Mouse (Mus musculus) cerebellum, postnatal 25 days (tissue): Measurements from ENCODE around the gene Glt1d1.

Experiments
- DNase-seq, 2 experiments: peaks; one replicate each; pipeline ENCODE4 v3.0.0; 2021; ENCODE audit warnings: mixed read lengths in 2 of 2

Gene Glt1d1

DNA sequence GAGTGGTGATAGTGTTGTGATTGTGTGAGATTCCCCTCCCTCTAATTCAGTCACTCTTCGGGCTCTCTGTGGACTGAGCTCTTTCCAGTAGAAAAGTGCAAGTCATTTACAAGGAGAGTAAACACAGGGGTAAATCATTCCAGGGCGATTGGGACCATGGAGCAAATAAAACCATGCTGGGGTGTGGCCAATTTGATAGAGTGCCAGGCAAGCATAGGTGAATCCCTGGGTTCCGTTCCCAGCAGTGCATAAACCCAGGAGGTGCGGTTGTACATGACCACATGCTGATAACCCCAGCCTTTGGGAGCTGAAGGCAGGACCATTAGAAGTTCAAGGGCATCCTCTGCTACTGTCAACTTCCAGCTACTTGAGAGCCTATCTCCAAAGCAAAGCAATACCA lies 1.1 kb downstream of the Glt1d1 start:
- DNase-seq: no peak

DNA sequence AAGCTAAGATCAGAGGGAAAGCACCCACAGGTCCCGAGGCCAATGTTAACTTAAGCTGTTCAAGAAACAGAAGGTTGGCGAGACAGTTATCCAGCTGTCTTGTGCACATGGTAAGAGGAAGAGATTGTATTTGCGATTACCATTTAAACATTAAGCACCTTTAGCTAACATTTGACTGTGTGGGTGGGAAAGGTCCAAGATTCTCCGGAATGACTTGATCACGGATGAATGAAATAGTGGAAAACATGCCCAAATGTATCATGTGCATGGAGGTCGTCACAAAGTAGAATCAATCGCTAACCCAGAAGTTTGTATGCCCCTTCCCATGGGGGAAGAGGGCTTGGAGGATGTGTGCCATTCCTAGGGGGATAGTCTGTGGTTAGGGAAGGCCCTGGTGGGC lies 1.6 kb downstream of the Glt1d1 start:
- no peak for DNase-seq

DNA sequence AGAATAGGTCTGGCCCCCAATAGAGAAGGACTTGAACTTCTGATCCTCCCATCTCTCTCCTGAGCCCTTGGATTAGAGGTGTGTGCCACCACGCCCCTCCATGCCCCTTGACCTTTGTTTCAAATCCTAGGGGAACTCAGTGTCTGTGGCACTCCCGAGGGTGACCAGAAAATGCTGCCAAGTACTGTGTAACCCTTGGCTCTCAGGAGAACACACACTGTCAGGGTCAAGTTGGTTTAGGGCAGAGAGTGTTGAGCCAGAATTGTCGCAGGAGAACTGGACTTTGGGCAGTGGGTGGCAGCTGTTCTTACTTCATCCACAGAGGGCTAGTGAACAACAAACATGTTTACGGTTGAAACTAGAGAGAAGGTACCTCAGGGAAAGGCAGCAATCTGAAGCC lies 5.6 kb downstream of the Glt1d1 start:
- DNase-seq: no peak

DNA sequence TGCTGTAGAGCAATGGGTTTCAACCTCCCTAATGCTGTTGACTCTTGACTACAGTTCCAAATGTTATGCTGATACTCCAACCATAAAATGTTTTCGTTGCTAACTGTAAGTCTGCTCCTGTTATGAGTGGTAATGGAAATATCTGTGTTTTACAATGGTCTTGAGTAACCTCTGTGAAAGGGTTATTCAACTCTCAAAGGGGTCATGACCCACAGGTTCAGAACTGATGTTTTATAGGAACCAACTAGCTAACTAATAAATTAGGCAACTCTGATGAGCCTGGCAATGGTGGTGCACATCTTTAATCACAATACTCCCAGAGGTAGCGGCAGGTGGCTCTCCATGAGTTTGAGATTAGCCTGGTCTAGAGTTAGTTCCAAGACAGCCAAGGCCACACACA lies 6.1 kb downstream of the Glt1d1 start:
- no peak for DNase-seq

DNA sequence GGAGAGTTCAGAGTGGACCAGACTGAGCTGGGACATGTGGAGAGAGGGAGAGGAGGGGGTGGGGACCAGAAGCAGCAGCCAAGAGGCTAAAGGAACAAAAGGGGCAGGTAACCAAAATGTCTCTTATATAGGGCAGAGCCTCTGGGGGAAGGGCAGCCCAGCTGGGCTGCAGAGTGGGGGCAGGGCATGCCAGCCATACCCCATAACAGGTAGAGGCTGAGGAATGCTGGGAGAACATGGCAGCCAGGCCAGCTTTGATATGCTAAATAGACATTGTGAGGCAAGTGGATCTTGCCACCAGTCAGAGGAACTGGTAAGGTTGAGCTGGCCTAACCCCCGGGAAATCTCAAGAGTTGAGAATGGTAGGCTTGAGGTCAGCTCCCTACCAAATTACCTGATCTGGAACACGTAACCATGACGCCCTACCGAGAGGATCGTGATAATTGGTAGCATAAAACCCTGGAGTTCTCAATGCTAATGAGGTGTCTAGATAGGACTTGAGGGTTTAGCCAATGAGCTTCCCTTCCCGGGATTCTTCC lies 7.1 kb downstream of the Glt1d1 start:
- no peak for DNase-seq

DNA sequence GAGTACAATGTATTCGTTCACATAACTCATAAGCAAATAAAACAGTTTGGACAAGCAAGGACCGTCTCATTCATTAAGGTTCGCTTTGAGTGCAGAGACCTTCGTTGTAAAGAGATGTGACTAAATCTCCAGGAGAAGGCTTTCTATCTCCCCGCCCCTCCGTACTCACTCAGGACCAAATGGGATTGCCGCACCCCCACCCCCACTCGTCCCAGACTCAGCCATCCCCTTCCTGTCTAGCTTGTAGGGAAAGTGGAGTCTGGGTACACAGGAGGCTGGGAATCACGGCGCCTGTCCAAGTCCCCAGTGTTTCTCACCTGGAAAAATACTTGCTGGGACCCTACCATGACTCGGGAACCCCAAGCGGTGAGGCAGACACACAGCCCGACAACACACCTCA lies 7.6 kb downstream of the Glt1d1 start:
- no peak for DNase-seq

DNA sequence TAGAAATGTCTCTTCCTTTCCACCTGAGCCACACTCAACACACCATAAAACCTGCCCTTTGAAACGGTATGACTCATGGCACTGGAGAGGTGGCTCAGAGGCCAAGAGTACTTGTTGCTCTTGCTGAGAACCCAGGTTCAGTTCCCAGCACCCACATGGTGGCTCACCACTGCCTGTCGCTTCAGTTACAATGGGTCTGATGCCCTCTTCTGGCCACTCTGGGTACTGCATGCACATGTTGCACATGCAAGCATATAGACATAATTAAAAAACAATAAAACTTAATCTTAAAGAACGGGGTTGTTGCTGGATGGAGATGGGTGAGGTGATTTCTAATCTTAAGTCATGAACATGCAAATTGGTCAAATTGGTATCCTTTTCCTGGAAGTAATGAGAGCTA lies 8.3 kb downstream of the Glt1d1 start:
- peak in 1 of 2 experiments; percentile 13 for DNase-seq

DNA sequence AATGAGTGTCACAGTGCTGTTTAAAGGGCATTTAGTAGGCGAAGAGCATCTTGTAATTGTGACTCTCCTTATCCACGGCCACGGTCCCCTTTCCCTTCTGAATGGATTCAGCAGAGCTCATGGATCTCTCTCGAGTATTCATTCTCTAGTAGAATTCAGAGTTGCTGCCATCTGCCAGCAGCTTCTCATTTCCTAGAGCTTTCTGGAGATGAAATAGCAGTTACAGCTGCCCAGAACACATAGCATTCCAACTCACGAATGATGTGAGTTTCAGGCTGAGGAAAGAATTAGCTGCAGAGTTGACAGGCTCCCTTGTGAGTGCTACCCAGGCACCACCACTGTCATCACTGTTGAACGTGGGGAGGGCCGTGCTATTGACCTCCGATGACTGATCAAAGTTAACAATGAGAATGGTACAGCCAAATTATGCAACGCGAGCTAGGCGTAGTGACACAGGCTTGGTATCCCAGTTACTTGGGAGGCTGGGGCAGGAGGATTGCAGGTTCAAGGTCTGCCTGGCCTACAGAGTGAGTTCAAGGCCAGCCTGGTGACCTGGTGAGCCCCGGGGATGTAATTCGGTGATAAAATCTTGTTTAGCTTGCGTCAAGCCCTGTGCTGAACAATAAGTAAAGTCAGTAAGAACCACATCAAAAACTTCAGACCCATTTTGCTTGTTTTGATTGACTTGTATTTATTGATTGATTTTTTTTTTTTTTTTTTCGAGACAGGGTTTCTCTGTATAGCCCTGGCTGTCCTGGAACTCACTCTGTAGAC lies 9.3 kb downstream of the Glt1d1 start:
- no peak for DNase-seq

DNA sequence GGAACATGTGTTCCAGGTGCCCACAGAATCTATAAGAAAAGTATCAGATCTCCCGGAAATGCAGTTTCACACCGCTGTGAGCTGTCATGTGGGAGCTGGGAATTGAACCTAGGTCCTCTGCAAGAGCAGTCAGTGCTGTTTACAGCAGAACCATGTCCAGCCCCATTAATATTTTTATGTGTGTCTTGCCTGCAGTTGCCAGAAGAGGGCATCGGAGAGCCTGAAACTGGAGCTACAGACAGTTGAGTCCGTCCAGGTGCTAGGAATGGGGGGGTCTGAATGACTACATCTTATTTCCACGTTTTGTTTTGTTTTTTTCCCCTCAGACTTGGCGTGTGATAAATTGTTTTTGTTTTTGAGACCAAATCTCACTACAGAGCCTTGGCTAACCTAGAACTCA lies 16.0 kb downstream of the Glt1d1 start:
- DNase-seq: peak; percentile 15 to 33

DNA sequence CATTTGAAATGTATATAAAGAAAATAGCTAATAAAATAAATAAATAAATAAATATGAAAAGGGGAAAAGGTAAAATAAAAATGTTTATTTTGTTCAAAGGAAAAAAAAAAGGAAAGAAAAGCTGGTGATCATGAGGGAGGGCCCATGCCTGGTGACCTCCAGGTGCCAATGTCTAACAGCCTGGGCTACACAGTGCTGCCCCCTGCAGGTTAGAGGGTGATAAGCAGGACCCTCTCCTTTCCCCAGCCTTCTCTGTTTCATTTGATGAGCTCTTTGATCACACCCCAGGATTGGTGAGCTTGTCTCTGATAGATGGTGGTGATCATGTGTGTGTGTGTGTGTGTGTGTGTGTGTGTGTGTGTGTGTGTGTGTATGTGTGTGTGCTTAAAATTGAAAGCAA lies 17.0 kb downstream of the Glt1d1 start:
- peak; percentile 14 to 45 for DNase-seq

DNA sequence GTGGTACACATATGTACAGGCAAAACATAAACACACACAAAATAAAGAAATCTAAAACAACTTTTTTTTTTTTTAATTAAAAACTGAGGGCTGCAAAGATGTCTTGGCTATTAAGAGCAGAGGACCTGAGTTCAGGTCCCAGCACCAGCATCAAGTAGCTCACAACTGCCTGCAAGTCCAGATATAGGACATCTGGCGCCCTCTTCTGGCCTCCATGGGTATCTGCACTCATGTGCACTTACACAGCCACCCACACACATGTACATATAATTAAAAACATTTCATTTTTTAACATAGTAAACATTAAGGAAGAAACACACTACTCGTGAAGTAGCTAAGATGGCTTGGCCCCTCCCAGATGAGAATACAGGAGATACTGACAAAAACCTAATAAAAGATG lies 26.2 kb downstream of the Glt1d1 start:
- DNase-seq: no peak

DNA sequence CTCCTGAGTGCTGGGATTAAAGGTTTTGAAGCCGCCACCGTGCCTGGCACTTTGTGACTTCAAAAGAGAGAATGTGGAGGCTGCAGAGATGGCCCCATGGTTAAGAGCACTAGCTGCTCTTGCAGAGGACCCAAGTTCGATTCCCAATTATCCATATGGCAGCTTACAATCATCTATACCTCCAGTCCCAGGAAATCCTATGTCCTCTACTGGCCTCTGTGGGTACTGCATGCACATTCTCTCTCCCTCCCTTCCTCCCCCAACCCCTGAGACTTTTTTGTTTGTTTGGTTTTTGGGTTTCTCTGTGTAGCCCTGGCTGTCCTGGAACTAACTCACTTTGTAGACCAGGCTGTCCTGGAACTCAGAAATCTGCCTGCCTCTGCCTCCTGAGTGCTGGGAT lies 27.2 kb downstream of the Glt1d1 start:
- no peak for DNase-seq

DNA sequence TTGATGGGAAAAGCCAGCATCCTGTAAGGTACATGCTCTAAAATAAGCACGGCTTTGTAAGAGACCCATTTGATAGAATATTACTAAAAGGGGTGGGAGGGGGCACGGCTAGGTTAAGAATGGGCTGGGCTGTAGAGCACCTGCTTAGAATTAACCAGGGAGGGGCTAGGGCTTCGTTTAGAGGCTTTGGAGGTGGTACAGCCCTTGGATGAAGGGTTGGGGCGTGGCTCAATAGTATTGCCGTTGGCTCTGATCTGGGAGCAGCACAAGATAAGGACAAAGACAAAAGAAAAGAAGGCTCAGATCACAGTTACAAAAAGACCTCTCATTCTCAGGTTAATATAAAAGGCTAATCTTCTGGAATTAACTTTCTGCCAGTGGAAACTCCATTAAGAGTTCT lies 28.2 kb downstream of the Glt1d1 start:
- no peak for DNase-seq

DNA sequence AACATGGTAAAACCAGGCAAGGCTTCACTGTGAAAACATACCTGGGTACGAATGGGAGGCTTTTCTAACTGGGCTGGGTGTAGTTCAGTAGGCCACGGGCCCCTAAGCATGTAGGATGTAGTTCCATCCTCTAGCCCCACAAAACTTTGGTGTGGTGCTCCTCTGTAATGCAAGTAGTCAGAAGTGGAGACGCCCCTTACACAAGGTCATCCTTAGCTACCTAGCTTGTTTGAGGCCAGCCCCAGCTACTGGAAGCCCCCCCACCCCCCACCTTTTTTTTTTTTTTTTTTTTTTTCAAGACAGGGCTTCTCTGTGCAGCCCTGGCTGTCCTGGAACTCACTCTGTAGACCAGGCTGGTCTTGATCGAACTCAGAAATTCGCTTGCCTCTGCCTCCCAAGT lies 28.9 kb downstream of the Glt1d1 start:
- no peak for DNase-seq

DNA sequence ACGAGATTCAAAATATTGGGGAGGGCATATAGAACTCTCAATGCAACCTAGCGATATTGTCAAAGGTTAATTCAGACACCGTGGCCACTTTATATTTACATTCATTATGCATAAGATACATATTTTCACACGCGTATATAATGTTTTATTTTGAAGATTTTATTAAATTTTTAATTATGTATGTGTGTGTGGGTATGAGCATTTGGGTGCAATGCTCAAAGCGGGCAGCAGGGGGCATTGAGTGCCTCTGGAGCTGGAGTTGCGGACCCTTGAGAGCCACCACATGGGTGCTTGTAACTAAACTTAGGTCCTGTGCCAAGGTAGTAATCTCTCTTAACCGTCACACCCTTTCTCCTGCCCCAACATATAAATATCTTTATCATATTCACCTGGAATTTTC lies 41.9 kb downstream of the Glt1d1 start:
- DNase-seq: no peak

DNA sequence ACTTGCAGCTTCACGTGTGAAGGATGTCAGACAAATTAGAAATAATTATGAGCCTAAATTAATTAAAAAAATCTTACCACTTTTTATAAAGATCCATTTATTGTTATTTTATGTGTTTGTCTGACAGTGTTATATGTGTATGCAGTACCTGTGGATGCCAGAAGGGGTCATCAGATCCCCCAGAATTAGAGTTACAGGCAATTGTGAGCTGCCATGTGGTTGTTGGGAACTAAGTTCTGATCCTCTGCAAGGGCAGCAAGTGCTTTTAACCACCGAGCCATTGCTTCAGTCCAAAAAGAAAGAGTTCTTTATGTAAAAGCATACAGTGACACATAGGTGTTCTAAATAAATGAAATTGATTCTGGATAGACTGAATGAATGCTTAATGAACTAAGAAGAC lies 45.5 kb downstream of the Glt1d1 start:
- no peak for DNase-seq

DNA sequence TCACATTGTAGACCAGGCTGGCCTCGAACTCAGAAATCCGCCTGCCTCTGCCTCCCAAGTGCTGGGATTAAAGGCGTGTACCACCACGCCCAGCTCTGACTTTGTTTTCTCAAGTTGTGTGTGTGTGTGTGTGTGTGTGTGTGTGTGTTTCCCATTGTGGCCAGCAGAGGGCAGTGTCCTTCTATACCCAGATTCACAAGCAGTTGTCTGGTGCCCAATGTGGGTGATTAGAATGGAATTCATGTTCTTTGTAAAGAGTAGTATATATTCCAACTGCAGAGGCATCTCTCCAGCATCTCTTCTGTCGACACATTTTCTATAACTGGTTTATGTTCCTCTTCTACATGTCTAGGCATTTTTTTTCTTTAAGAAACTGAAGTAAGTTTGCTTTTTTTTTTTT lies 46.4 kb downstream of the Glt1d1 start:
- DNase-seq: no peak

DNA sequence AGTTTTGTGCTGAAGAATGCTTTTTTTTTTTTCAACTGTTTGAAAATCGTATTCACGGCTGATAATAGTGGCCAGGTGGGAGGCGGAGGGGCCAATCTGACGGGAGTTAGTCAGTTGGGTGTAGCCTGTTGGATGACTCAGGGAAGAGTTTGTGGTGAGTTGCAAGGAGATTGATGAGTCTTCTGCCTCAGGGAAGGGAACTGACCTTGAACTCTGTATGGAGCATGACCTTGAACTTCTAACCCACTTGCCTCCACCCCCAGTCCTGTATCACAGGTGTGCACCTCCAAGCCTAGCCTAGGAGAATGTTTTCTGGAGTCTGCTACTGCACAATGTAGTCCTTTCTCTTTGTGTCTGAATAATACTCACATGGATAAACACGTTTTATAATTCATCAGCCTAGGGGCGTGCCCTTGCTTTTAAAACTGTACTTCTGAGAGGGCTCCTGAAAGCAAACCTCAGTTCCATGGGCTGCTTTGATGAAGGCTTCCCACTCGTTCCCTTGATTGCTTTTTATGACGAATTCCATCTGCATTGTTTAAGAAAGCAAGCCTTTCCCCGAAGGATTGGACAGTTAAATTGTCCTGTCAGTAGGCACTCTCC lies 56.6 kb downstream of the Glt1d1 start:
- DNase-seq: no peak

DNA sequence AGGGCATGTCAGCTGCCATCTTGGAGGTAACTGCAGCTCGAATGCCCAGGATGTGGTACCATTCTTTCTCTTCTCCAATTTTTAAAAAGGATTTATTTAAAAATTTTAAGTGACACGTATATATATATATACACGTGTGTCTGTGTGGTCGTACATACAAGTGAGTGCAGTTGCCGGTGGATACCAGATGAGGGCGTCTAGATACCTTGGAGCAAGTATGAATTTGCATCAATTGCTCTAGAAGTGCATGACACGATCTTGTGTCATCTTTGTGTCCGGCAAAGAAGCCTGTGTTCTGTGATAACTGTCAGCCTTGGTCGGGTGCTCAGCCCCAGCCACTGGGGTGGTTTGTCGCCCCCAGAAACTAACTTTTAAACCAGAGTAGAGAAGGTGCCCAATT lies 59.0 kb downstream of the Glt1d1 start:
- no peak for DNase-seq

DNA sequence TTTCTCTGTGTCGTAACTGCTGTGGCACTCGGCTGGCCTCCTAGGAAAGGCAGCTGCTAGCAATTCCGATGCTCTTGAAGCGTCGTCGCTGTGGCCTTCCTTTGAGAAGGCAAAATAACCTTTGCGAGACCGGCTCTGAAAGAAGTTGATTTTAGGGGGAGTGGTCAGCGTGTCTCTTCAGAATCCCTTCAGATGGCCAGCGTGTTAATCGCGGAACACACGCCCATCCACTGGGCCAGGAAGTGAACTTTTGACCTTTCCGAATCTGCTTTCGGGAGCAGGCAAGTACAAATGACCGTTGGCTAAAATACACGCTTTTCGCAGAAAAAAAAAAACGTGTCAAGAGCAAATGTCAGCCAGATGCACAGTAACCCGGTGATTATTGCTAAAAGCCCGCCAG lies 59.5 kb downstream of the Glt1d1 start:
- no peak for DNase-seq

DNA sequence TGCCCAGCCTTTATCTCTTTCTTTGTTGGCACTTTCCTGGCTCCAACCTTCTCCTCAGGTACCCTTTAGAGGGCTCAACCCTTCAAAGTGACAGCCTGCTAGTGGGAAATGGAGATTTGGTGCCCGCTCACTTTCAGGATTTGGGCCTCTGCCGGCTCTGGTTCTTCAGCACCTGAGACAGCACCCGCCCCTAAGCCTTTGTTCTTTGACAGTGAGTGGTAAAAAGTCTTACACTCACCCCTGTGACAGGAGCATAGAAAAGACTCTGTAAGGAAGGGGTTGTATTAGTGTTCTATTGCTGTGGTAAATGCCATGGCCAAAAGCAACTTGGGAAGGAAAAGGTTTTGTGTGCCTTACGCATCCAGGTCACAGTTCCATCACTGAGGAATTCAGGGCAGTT lies 63.8 kb downstream of the Glt1d1 start:
- no peak for DNase-seq

DNA sequence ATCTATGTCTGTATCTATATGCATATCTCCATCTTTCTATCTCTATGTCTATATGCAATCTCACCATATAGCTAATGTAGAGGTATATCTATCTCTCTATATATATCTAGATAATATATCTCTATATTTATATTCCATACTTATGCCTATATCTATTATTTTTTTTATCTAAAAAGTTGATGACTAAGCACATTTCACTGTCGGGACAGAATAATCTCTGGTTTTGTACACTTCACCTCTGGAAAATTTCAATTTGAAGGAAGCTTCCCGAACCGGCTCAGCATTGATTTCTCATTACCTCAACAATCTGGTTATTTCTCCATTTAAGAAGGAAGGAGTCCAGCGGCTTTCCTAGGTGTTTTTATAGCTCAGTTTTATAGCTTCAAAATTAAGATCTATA lies 64.5 kb downstream of the Glt1d1 start:
- no peak for DNase-seq

DNA sequence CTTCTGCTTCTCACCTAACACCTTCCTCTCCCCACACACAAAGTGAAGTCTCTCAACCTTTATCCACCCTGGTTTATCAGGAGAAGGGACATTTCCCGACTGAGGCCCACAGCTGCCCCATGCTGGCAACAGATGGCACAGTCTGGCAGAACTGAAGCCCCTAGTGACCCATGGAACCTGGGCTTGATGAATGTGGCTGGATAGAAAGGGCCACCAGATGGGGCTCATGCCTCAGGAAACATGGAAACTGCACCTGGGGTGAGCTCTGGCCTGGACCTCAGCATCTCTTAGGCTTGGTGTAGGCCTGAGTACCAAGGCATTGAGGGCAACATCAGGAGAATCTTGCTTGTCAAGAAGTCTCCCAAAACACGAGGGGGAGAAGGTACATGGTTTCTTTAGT lies 66.5 kb downstream of the Glt1d1 start:
- DNase-seq: peak; percentile 7 to 26

DNA sequence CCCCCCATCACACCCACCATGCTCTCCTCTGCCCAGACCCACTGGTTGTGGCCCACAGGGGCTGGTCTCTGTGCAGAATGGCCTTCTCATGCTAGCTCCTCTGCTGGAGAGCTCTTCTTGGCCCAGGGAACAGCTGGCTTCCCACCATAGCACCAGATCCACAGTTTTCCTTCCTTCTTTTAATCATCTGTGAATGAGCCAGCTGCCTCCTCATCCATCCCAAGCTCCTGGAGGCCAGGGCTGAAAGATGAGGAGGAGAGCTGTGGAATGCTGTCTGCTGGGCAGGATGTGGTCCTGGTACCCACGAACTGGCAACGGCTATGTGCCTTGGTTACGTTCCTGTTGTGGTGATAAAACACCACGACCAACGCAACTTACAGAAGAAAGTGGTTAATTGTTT lies 67.6 kb downstream of the Glt1d1 start:
- no peak for DNase-seq

DNA sequence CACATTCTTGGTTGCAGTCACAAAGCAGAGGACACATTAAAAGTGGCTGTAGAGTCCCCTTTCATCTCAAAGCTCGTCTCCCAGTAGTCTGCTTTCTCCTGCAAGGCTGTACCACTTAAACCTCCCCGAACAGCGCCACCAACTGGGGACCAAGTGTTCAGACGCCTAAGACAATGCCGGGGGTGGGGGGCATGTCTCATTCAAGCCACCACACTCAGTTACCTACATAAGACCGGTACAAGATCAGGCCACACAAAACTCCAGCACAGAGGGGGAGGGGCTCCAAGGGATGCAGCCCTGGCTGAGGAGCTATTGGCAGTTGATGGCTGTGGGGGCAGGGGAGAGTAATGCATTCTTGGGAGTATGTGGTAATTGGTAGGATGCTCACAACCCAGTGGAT lies 68.1 kb downstream of the Glt1d1 start:
- DNase-seq: no peak
